Mouse (Mus musculus): ENCODE measurements around the gene Acads.

GRCm38 (mm10) chr5:115144471-115144870 is 25.3 kb upstream of the Acads start:
- TF ChIP-seq CTCF (IDR thresholded peaks at IDR 0.05; ENCODE audit: borderline replicate concordance, insufficient read depth, low read depth, low read length): no peak
- no peak for TF ChIP-seq POLR2A (IDR thresholded peaks at IDR 0.05; ENCODE audit: borderline replicate concordance, insufficient read depth, low read length)
